Mouse (Mus musculus) limb, embryonic 10.5 days (tissue): ENCODE results near the gene Myh4. TPM values are rescaled to one million over a fixed set of nuclear protein-coding genes. Genes with fewer than 3 reads are reported as not detected.

ENCODE experiments used
- DNase-seq: peaks from one replicate; pipeline ENCODE4 v3.0.0-alpha.2; 2017; ENCODE audit warnings: low spot score
- H3K27ac ChIP-seq: fragments of 300-500 bp; sonication (generic); 2 replicates; pipeline ENCODE4 v1.5.1; 2016; ENCODE audit warnings: mild to moderate bottlenecking
- H3K27me3 ChIP-seq: fragments of 300-500 bp; sonication (generic); 2 replicates; pipeline ENCODE4 v1.6.1; 2016; ENCODE audit warnings: low read depth, mild to moderate bottlenecking; ENCODE audit not compliant: poor library complexity, severe bottlenecking
- H3K36me3 ChIP-seq: fragments of 300-500 bp; sonication (generic); 2 replicates; pipeline ENCODE4 v1.6.1; 2016; ENCODE audit warnings: mild to moderate bottlenecking, moderate library complexity
- H3K4me1 ChIP-seq: fragments of 300-500 bp; sonication (generic); 2 replicates; pipeline ENCODE4 v1.6.1; 2016
- H3K4me3 ChIP-seq: fragments of 300-500 bp; sonication (generic); 2 replicates; pipeline ENCODE4 v1.5.1; 2016; ENCODE audit warnings: mild to moderate bottlenecking, moderate library complexity
- H3K9me3 ChIP-seq: fragments of 300-500 bp; sonication (generic); replicated peaks from 2 replicates; pipeline ENCODE4 v1.6.1; 2016; ENCODE audit warnings: mild to moderate bottlenecking
- WGBS: fragments of 180-500 bp; shearing (Covaris S2); methylation state at CpG from one replicate; pipeline ENCODE4 v1.1.7; 2016; 5-methylcytosine and 5-hydroxymethylcytosine counted together
- polyA plus RNA-seq: library from polyadenylated mRNA; unstranded; fragments of >200 nt; fragmentation: Nextera tagmentation; extraction: Ambion mirVana; gene quantifications from 2 replicates; pipeline ENCODE4 v1.2.1, GENCODE M21; 2016

Gene Myh4
- polyA plus RNA-seq, 1 experiment from 2014 or later: not detected

GRCm38 (mm10) chr11:67241051-67241450 lies 3.2 kb downstream of the Myh4 start:
- no peaks in the 10 kb centered on the region for H3K9me3 ChIP-seq
- H3K4me1 ChIP-seq: no peaks in the 10 kb centered on the region
- no peak overlapping the region for H3K4me3 ChIP-seq
- no peaks in the 10 kb centered on the region for H3K36me3 ChIP-seq
- 87% methylated on average over 6 of the region's 6 CpGs for WGBS
- H3K27me3 ChIP-seq: no peaks in the 10 kb centered on the region
- H3K27ac ChIP-seq: no peak overlapping the region
- no peak for DNase-seq

- no peak for DNase-seq
- Histone ChIP-seq H3K27ac (no peak overlapping the region), H3K4me1 (peaks cover 2% of the 10 kb centered on the region; the same call in 1 of the 2 replicates), H3K36me3 (no peaks in the 10 kb centered on the region), H3K4me3 (no peak overlapping the region), H3K9me3 (no peaks in the 10 kb centered on the region), H3K27me3 (no peaks in the 10 kb centered on the region)
- WGBS: 87% methylated on average over 4 of the region's 4 CpGs
Measured at GRCm38 (mm10) chr11:67253691-67254090, 15.9 kb downstream of the Myh4 start.

GRCm38 (mm10) chr11:67257048-67257447 lies 19.2 kb downstream of the Myh4 start:
- WGBS: 73% methylated on average over 7 of the region's 7 CpGs
- no peak for DNase-seq
- Histone ChIP-seq H3K27me3 (no peaks in the 10 kb centered on the region), H3K27ac (no peak overlapping the region), H3K4me3 (no peak overlapping the region), H3K4me1 (peaks cover 2% of the 10 kb centered on the region; the same call in 1 of the 2 replicates), H3K9me3 (no peaks in the 10 kb centered on the region), H3K36me3 (no peaks in the 10 kb centered on the region)

GRCm38 (mm10) chr11:67260956-67261355 lies 23.1 kb downstream of the Myh4 start:
- no peaks in the 10 kb centered on the region for H3K36me3 ChIP-seq
- H3K27ac ChIP-seq: no peak overlapping the region
- 89% methylated on average over 6 of the region's 6 CpGs for WGBS
- no peaks in the 10 kb centered on the region for H3K27me3 ChIP-seq
- no peak overlapping the region for H3K4me3 ChIP-seq
- peaks cover 2% of the 10 kb centered on the region; the same call in 1 of the 2 replicates for H3K4me1 ChIP-seq
- no peak for DNase-seq
- no peaks in the 10 kb centered on the region for H3K9me3 ChIP-seq

GRCm38 (mm10) chr11:67276601-67277174 lies 38.9 kb downstream of the Myh4 start, which contains the start of gene Myh8:
Gene Myh8 (plus strand): TSS chr11:67277124.
- no peak for DNase-seq
- no peak within 1 kb of the TSS for H3K27ac ChIP-seq
- no peak within 1 kb of the TSS for H3K4me3 ChIP-seq
- no peaks in the 10 kb centered on the region for H3K27me3 ChIP-seq
- no peaks in the 10 kb centered on the region for H3K4me1 ChIP-seq
- no peaks in the 10 kb centered on the region for H3K9me3 ChIP-seq
- WGBS: 88% methylated on average over 10 of the region's 10 CpGs
- no peaks in the 10 kb centered on the region for H3K36me3 ChIP-seq

- H3K4me1 ChIP-seq: no peaks in the 10 kb centered on the region
- no peaks in the 10 kb centered on the region for H3K36me3 ChIP-seq
- H3K27me3 ChIP-seq: no peaks in the 10 kb centered on the region
- WGBS: 82% methylated on average over 1 of the region's 1 CpGs
- no peak overlapping the region for H3K4me3 ChIP-seq
- no peak for DNase-seq
- no peak overlapping the region for H3K27ac ChIP-seq
- no peaks in the 10 kb centered on the region for H3K9me3 ChIP-seq
Measured at GRCm38 (mm10) chr11:67293440-67293839, 55.6 kb downstream of the Myh4 start.

Other genes with a start within 250 kb of the Myh4 start
- 1.1 and 2.0 TPM in 2 replicates for gene Tmem220, start 212.9 kb upstream of the Myh4 start, polyA plus RNA-seq
- 31.3 and 34.0 TPM in 2 replicates for gene Adprm, start 185.4 kb upstream of the Myh4 start, polyA plus RNA-seq
- gene Sco1, start 185.4 kb upstream of the Myh4 start, polyA plus RNA-seq: 22.8 and 24.7 TPM in 2 replicates
- gene Myh3, start 159.7 kb upstream of the Myh4 start, polyA plus RNA-seq: 0.24 and 0.78 TPM in 2 replicates
- gene Myh2, start 67.0 kb upstream of the Myh4 start, polyA plus RNA-seq: not detected in 2 replicates
- 0.05 TPM in 1 of 2 replicates, not detected in the other for gene Myh1, start 38.0 kb upstream of the Myh4 start, polyA plus RNA-seq
- 0.11 TPM in 1 of 2 replicates, not detected in the other for gene Myh8, start 39.1 kb downstream of the Myh4 start, polyA plus RNA-seq
- gene Myh13, start 83.6 kb downstream of the Myh4 start, polyA plus RNA-seq: not detected in 2 replicates
- 1.8 and 2.7 TPM in 2 replicates for gene Gas7, start 217.4 kb downstream of the Myh4 start, polyA plus RNA-seq